Mouse (Mus musculus) ES-CJ7 (cell line): ENCODE measurements around the gene Lyar.

ENCODE experiments used
- DNase-seq: peaks from one replicate; pipeline ENCODE4 v3.0.0; 2011; ENCODE audit warnings: low read depth, low spot score

The Lyar gene

DNA sequence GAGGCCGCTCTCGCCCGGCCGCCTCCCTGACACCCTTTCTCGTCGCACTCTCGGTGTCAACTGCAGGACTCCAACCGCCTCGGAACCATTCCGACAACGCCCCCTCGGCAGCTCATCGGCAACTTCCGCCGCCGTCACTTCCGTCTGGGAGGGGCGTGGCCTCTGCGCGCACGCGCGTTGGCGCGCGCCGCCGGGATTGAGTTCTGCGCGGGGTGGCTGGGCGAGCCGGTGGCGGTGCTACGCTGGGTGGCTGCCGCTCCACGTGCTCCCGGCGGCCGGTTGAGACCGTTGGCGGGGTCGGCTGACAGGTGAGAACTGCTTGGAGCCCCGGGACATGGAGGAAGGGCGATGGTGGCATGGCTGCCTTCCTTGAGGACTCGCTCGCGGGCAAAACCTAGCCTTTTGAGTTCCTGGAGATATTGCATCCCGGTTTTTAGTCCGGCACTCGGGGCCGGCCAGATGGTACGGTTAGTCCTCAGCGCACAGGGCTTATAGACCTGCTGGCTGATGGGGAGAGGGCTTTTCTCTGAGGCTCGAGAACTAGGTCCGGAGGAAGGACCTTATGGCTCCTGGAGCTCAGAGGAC lies at the start of gene Lyar, which contains the start of gene Zbtb49:
Lyar (plus strand) TSS at position 143 of the 585 bp plus-strand sequence.
Zbtb49 (minus strand) TSS at position 130 of the 585 bp plus-strand sequence.
- DNase-seq, result peak; percentile 88

DNA sequence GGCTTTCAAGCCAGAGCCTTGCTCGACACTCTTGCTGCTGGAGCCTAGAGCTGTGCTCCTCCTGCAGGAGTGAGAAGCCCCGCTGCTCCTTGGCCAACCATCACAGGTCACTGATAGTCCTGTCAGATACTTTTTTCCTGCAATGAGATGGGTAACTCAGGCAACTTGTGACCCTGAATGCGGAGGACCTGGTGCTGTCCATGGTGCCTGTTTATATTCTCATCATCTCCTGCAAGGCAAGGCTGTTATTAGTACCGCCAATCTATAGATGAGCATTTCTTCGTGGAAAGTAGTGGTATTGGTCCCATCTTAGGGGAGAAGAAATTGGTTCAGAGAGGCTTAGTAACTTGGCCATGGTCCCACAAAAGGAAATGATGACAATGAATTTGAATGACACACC lies 46.5 kb upstream of the Lyar start:
- peak; percentile 11 for DNase-seq

DNA sequence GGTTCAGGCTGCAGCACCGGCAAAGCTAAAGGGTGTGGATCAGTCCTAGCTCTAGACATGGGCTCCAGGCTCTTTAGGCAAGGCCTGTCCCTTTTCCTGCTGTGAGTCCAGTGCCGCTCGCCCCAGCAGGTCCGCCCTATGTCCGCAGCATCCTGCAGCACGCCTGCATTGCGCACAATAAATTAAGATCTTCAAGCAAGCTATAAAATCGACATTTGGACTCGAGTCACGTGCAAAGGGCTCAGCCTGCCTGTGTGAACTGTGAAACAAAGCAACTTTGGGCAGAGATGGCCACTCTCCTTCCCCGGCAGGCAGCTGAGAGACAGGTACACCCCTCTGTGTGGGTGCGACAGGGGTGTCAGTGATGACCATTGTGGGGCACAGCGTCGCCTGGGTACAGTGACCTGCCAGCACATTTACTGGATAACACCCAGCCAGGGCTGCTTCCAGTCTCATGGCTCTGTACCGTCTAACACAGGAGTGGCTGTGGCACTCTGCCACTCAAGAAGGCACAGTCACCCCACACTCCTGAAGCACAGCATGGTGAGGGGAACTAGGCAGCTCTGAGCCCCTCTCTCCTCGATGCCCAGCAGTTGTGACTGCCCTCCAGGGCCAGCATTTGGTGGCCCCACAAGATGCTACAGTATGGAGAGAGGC lies 45.9 kb upstream of the Lyar start:
- no peak for DNase-seq

DNA sequence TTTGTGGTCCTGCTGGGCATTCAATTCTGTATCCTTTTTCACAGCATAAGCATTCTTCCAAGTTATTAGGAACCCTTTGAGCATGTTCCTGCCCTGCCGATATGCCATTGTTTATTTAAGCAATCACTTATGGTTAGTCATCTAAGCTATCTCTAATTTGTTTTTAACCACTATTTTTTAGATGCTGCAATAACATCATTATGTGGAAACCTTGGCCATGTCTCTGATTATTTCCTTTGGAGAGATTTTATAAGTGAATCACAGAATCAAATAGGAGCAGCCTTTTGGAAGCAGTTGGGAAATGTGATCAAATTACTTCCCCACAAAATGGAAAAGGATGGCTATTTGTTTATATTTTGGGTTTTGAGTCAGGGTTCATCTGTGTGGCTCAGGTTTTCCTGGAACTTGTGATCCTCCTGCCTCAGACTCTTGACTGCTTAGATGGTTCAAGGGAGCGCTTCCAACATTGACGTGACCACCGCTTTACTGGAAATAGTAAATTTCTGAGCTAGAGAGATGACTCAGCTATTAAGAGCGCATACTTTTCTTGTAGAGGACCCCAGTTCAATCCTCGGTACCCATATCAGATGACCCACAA lies 35.5 kb upstream of the Lyar start:
- no peak for DNase-seq

DNA sequence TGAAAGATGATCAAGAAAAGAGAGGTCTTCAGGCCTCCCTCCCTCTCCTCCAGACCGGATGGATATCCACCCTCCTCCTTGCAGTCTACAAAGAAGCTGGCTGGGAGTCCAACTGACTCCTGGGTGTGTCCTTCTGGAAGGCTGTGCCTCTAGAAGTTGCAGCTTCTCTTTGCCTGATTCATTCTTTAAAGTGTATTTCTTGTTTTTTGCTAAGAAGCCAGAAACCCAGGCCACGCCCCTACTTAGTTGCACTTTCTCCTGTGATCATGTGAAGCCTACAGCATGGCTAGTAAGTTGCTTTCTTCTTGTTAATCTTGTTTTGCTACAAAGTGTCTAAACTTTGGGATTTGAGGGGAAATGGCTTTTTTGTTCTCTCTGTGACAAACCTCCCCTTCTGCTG lies 33.3 kb upstream of the Lyar start:
- DNase-seq, result no peak

DNA sequence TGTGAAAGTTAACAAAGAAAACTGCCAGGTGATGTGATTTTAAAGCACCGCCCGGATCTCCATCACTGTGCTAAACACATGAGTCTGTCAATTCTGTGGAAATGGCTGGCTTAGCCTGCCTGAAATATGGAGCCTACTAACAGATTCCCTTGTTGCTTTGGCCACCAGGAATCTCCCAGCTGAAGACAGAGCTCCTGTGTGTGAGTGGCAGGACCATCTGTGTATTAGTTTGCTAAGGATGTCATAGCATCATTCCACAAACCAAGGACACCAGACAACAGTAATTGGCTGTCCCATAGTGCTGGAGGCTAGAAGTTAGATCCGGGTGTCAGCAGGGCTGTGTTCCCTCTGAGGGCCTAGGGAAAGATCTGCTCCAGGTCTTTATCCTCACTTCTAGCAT lies 29.4 kb upstream of the Lyar start:
- no peak for DNase-seq

DNA sequence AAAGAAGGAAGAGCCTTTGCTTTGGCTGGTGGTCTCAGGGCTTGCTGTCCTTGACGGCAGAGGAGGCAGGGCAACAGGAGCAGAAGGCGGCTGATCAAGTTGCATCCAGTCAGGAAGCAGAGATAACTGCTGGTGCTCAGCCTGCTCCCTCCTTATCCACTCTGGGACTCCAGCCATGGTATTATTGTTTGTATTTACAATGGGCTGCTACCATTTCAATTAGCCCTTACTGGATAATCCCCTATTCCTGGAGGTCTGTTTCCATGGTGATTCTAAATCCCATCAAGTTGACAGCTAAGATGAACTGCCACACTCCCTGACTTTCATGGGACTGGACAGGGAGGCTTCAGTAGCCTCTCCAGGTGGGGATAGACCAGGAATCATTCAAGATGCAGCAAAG lies 25.3 kb upstream of the Lyar start:
- no peak for DNase-seq

DNA sequence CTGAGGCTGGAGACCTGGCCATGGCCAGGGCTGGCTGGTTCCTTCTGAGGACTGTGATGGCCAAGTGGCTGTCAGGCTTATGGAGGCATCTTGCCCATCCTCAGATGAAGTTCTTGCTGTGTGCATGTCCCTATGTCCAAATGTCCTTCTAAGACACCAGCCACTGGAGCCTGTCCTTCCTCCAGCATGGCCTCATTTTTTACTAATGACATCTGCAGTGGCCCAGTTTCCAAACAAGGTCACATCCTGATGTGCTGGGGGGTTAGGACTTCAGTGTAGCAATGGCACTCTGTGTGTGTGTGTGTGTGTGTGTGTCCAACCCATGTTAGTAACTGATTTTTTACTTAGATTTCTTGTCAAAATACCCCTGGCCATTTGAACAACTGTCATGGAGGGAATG lies 24.3 kb upstream of the Lyar start:
- DNase-seq, result no peak

DNA sequence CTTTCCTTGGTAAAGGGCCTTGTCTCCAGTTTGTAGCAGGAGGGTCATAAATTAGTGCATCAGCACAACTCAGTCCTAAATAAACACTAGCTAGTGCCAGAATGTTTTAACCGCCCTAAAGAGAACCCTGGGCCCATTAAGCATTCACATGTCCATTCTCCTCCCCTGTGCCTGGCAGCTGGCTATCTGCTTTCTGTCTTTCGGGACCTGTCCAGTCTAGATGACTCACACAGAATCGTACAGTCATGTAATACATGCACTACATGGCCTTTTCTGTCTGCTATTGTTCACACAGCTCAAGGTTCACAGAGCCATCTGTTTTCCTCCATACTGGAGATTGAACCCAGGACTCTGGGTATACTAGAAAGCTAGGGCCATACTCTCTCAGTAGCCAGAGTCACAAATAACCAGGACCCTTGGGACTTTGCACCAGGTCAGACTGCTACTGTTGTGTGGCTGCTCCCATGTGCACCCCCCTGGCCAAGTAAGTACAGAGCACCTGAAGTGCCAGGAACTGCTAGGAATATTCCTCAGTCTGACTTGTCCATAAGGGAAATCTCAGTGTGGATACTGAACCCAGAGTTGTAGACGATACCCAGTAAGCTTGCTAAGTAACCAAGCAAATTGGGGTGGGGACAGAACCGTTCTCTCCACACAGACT lies 23.3 kb upstream of the Lyar start:
- DNase-seq, result no peak

DNA sequence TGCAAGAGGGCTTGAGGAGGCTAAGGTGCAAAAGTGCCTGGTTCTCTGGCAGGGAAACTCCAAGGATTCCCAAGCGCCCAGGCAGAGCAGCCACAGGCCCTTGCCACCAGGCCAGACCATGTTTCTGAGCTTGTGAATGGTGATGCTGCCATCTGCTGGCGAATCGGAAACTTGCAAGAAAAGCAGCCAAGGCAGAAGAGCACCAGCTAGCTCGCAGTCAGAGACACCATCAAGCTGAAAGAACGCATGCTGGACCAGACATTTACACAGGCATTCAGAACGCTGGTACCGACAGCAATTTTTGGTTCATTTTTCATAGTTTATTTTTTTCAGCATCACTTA lies 22.8 kb upstream of the Lyar start:
- peak; percentile 84 for DNase-seq

DNA sequence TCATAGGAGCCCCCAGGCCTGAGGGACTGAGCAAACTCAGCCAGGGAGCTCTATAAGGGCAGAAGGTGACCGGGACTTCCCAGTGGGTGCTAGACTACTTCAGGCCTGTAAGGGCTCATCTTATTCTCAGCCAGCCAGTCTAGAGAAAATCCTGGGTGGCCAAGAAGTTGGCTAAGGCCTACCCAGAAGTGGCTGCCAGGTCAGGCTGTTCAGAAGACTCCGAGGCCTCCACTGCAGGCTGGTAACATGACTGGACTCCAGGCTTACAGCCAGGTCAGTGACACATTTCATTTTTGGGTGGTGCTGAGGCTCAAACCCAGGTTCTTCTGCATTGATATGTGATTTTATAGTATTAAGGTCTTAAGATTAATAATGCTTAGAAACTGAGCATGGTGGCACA lies 20.6 kb upstream of the Lyar start:
- no peak for DNase-seq

DNA sequence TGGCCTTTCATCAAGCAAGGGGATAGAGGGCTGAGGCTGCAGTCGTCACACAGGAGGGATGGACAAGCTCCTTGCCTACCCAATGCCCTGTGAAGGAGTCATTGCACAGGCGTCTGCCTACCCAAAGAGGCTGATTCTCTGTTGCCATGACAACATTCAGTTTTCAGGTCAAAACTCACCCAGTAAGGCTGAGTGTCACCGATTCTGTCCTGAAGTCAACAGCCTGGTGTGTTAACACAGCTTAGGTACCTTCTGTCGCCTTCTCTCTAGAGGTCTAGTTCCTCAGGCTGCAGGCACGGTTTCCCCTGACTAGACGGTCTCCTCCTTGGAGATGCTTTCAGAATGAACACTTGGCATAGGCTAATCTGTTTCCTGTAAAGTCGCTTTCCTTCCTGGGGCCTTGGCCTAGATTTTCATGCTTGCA lies 15.0 kb upstream of the Lyar start:
- no peak for DNase-seq

DNA sequence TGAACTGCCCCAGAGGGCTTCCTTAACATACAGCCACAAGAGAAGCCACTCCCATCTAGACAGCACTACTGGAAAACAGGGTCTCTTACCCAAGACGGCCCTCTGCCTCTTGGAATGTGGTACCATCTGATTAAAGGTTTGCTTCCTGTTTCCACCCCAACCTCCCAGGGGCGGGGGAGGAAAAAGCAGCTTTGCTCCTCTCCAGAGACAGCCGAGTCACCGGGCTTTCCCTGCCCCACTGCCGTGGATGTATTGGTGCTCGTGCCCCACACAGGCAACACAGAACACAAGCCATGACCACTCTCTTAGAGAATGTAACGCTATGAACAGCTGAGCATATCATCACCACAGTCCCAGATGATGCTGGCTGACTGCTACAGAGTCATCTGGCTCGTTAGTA lies 11.3 kb upstream of the Lyar start:
- DNase-seq, result no peak

DNA sequence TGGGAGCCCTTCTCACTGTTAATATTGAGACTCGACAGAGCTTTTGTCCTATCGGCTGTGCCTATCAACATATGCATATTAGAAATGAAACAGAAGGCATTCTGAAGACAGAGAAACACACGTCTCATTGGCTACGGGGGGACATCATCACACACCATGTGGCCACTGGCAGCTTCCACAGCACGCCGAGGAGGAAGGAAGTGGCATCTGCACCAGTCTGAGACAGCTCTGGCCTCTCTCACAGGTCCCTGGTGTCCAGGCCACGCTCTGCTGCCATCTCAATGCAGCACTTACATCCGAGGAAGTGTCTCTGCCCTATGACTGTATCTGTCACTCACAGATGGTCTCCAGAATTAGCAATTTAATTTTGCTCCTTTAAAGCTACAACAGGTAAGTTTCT lies 8.6 kb upstream of the Lyar start:
- DNase-seq, result no peak

DNA sequence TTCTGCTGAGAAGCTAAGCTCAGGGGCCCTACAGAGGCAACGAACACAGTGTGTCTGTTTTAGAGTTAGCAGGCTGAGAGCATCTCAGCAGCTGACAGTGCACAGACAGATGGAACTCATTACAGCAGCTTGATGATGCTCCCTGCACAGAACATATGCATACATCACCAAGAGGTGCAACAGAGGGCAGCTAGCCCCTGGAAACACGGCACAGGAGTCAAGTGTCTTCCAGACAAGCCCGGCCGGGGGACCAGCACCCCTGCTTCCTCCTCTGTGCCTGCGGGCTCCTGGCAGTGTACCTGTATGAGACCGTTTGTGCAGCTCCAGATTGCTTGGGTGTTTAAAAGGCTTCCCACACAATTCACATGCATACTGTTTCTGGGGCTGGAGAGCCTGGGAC lies 7.3 kb upstream of the Lyar start:
- no peak for DNase-seq

DNA sequence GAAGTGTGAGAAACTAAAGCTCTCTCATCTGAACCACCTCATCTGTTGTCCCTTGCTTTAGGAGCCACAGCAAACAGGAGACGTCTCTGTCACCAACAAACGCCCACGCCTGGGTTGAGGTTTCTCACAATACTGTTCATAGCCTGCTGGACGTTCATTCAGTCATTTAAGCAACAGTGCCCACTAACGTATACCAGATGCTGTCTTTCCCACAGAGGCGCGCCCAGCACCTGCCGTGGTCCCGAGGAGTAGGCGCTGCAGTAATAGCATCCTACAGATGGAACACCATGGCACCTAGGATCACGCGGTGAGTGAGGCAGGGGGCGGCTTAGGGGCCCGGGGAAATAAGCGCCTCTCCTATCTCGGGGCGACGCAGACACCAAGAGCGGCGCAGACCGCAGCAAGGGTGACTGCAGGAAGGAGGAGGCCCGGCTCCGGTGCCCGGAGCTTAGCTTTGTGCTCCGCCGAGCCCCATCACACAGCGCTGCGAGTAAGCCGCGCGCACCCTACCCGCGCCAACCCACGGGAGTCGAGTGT lies 431 bp upstream of the Lyar start:
- DNase-seq, result peak; percentile 15

DNA sequence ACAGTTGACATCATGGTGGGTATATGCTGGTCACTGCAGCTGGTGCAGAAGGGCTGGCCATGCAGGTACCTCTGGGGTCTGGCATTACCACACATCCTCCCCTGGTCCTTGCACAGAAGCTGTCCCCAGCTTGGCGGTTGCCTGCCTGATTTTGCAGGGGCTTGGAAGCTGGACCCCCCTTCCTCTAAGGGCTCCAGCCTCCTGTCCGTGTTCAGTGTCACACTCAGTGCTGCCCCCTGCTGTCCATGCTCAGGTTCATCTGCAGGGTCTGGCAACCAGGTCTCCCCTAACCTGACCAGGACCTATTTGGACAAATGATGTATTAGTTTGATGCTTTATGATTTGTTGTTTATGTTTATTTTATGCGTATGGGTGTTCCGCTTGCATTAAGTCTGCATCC lies 15.2 kb downstream of the Lyar start:
- peak; percentile 72 for DNase-seq

DNA sequence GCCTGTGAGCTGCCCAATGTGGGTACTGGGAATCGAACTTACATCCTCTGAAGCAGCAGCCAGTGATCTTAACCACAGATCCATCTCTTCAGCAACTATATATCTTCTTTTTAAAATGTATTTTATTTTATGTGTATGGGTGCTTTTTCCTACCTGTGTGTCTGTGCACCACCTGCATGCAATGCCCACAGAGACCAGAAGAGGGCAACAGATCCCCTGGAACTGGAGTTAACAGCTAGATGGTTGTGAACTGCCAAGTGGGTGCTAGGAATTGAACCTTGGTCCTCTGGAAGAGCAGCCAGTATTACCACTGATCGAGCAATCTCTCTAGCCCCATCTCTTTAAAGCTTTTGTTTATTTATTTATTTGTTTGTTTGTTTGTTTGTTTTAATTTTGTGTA lies 16.4 kb downstream of the Lyar start:
- peak; percentile 53 for DNase-seq

DNA sequence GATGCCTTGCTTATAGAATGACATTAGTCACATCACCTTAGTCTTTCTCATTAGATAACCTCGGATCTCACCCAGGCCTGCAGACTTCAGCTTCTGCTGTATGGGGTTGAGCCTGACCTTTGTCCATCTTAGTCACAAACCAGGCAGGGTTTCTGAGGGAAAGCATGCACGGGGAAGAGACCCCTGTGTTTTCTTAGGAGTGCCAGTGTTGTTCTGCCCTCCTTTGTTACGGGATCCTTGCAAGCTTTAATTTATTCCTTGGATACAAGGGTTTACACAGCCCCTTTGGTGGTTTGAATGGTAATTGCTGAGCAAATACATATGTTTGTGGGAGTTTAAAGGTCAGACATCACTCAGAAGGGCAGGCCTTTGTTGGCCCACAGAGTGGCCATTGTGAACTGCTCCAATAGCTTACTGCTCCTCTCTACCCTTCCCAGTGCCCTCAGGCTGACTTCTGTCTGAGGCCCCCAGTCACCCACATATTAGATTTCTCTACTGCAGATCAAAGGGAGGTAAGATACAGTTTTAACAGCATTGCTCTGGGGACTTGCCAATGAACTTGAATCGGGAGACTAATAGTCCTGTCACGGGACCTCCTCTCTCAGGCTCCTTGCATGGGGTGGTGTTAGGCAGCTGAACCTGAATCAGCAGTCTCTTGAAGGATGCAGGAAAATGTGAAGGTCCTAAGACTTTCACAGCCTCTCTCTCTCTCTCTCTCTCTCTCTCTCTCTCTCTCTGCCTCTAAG lies 20.6 kb downstream of the Lyar start:
- DNase-seq, result no peak

DNA sequence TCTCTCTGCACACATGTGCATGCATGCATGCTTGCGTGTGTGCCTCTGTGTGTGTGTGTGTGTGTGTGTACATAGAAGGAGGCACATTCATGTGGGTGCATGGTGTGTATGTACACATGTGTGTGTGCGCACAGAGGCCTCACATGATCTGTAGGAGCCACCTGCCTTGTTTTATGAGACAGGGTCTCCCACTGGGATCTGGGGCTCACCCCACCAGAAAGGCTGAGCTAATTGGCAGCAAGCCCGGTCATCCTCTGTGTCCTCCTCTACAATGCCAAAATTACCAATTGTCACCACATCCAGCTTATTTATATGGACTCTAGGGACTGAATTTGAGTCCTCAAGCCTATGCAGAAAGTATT lies 21.2 kb downstream of the Lyar start:
- no peak for DNase-seq

DNA sequence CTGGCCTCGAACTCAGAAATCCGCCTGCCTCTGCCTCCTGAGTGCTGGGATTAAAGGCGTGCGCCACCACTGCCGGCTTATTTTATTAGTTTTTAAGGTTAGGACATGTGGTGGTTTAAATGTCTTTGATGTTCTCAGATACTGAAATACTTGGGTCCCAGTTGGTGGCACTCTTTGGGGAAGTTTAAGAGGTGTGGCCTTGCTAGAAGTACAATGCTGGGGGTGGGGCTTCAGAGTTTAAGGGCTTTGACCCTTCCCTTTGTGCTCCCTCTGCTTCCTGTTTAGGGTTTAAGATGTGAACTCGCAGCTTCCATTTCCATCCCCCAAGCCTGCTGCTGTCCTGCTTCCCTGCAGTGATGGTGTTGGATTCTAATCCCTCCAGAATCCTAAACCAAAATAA lies 21.7 kb downstream of the Lyar start:
- DNase-seq, result peak; percentile 58

DNA sequence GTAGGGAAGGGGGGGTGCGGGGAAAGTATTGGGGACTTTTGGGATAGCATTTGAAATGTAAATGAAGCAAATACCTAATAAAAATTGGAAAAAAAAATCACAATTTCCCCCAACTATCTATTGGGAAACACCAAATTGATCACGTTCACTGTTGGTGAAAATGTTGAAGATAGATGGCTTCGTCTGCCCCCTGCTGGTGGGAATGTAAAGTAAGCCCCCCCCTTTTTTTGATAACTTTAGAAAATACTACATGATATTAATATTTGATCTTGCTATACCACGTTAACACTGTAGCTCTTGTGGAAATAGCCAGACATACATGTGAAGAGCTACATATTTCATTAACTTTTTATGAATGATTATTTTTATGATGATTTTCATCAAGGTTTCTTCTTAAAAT lies 34.9 kb downstream of the Lyar start:
- DNase-seq, result no peak
